Mouse (Mus musculus) thymus, adult 2 months (tissue): ENCODE results near the gene Gm20594.

Experiments
- CTCF ChIP-seq: fragments of 200-500 bp; IDR thresholded peaks from 2 replicates; pipeline ENCODE4 v1.5.1; 2012; ENCODE audit warnings: mild to moderate bottlenecking, control low read depth, low read length, moderate library complexity, borderline replicate concordance; ENCODE audit not compliant: control insufficient read depth, poor library complexity, insufficient read depth; ENCODE audit errors: extremely low read depth
- POLR2A ChIP-seq: fragments of 200-500 bp; IDR thresholded peaks from 2 replicates; pipeline ENCODE4 v1.6.1; 2012; ENCODE audit warnings: mild to moderate bottlenecking, low read length, control low read depth, moderate library complexity; ENCODE audit not compliant: control insufficient read depth, poor library complexity, insufficient read depth; ENCODE audit errors: extremely low read depth

GRCm38 (mm10) chr6:79833845-79834244 is 16.1 kb downstream of the Gm20594 start:
- TF ChIP-seq POLR2A = no peak
- no peak for TF ChIP-seq CTCF
